Mouse (Mus musculus) ES-E14 (cell line): ENCODE results near the gene Fbxw4. TPM values are rescaled to one million over a fixed set of nuclear protein-coding genes. Genes with fewer than 3 reads are reported as not detected.

Experiments used
- DNase-seq: peaks from one replicate; pipeline ENCODE4 v3.0.0-alpha.2; 2013; ENCODE audit warnings: low read depth, low spot score
- H3K27ac ChIP-seq: 2 replicates; pipeline ENCODE4 v1.5.1; 2012; ENCODE audit warnings: low read depth, mild to moderate bottlenecking, low read length, moderate library complexity, mixed read lengths; ENCODE audit not compliant: poor library complexity, insufficient read depth, severe bottlenecking
- H3K36me3 ChIP-seq: 2 replicates; pipeline ENCODE4 v1.6.1; 2012; ENCODE audit warnings: mild to moderate bottlenecking, low read length, moderate library complexity, mixed read lengths; ENCODE audit not compliant: control insufficient read depth, poor library complexity, insufficient read depth, severe bottlenecking
- H3K4me1 ChIP-seq, 2 experiments: fragments of 150-350 bp in 1 of 2; sonication (generic) in 1 of 2; 2 replicates each; pipeline ENCODE4 v1.6.1; 2012; ENCODE audit warnings: low read length in 2 of 2, mild to moderate bottlenecking in 1 of 2, mixed read lengths in 1 of 2; ENCODE audit not compliant: control insufficient read depth in 2 of 2, insufficient read depth in 2 of 2, poor library complexity in 1 of 2
- H3K4me3 ChIP-seq, 2 experiments: fragments of 150-350 bp in 1 of 2; sonication (generic) in 1 of 2; 2 replicates each; pipeline ENCODE4 v1.5.1; 2012; ENCODE audit warnings: low read length in 2 of 2, low read depth in 1 of 2, mild to moderate bottlenecking in 1 of 2, mixed read lengths in 1 of 2; ENCODE audit not compliant: insufficient read depth in 1 of 2, poor library complexity in 1 of 2, severe bottlenecking in 1 of 2
- H3K9ac ChIP-seq: 2 replicates; pipeline ENCODE4 v1.6.1; 2012; ENCODE audit warnings: low read depth, mild to moderate bottlenecking, low read length, mixed read lengths; ENCODE audit not compliant: poor library complexity, insufficient read depth, severe bottlenecking
- H3K9me3 ChIP-seq: fragments of 150-350 bp; sonication (generic); 2 replicates; pipeline ENCODE4 v1.6.1; 2012; ENCODE audit warnings: low read depth, mild to moderate bottlenecking, low read length; ENCODE audit not compliant: control insufficient read depth, insufficient read depth
- CHD2 ChIP-seq: IDR thresholded peaks from 2 replicates; pipeline ENCODE4 v1.6.1; 2014; ENCODE audit warnings: mild to moderate bottlenecking, low read depth, low read length, inconsistent platforms
- HCFC1 ChIP-seq: IDR thresholded peaks from 2 replicates; pipeline ENCODE4 v1.6.1; 2012; ENCODE audit warnings: low read length, inconsistent platforms, borderline replicate concordance; ENCODE audit not compliant: insufficient read depth
- MAFK ChIP-seq: IDR thresholded peaks from 2 replicates; pipeline ENCODE4 v1.6.1; 2014; ENCODE audit warnings: mild to moderate bottlenecking, low read depth, low read length, inconsistent platforms; ENCODE audit not compliant: insufficient read depth
- ZC3H11A ChIP-seq: IDR thresholded peaks from 2 replicates; pipeline ENCODE4 v1.6.1; 2012; ENCODE audit warnings: low read depth, mild to moderate bottlenecking, inconsistent platforms, low read length, borderline replicate concordance
- ZNF384 ChIP-seq: IDR thresholded peaks from 2 replicates; pipeline ENCODE4 v1.6.1; 2012; ENCODE audit warnings: low read depth, low read length, inconsistent platforms
- in situ Hi-C, 2 experiments: fragments of 600-800 bp; cut with MboI; formaldehyde crosslinking; loops; one replicate each; pipeline ENCODE4 v1.15.1; 2025; ENCODE audit warnings: low sequenced_read_pairs in 2 of 2, inconsistent platforms in 1 of 2; ENCODE audit not compliant: unreplicated experiment in 2 of 2
- total RNA-seq: library from RNA; depleted of rRNA; stranded (reverse); fragments of 300-350 nt; gene quantifications from 2 replicates; pipeline ENCODE4 v1.2.3, GENCODE M21; 2012

Gene Fbxw4
- total RNA-seq, 1 experiment, result 6.3 TPM

GRCm38 (mm10) chr19:45597106-45597505, 63.0 kb downstream of the Fbxw4 start:
- TF ChIP-seq ZC3H11A, result no peak
- TF ChIP-seq HCFC1, result no peak
- no peak for TF ChIP-seq MAFK
- no peak for TF ChIP-seq CHD2
- no peak for TF ChIP-seq ZNF384
- no peak overlapping the region for H3K27ac ChIP-seq
- no peaks in the 10 kb centered on the region for H3K36me3 ChIP-seq
- in situ Hi-C loops, result no loop called here
- no peak overlapping the region for H3K4me3 ChIP-seq
- H3K9me3 ChIP-seq, result no peaks in the 10 kb centered on the region
- no peak overlapping the region for H3K9ac ChIP-seq
- no peak for DNase-seq
- no peaks in the 10 kb centered on the region for H3K4me1 ChIP-seq

GRCm38 (mm10) chr19:45596434-45596833, 63.7 kb downstream of the Fbxw4 start:
- H3K9me3 ChIP-seq, result no peaks in the 10 kb centered on the region
- in situ Hi-C loops, result no loop called here
- no peak overlapping the region for H3K9ac ChIP-seq
- H3K36me3 ChIP-seq, result no peaks in the 10 kb centered on the region
- no peak overlapping the region for H3K4me3 ChIP-seq
- no peaks in the 10 kb centered on the region for H3K4me1 ChIP-seq
- DNase-seq, result no peak
- TF ChIP-seq ZNF384, result no peak
- TF ChIP-seq MAFK, result no peak
- no peak for TF ChIP-seq ZC3H11A
- no peak for TF ChIP-seq CHD2
- TF ChIP-seq HCFC1, result no peak
- H3K27ac ChIP-seq, result no peak overlapping the region

GRCm38 (mm10) chr19:45596019-45596418, 64.1 kb downstream of the Fbxw4 start:
- Histone ChIP-seq H3K4me3 (no peak overlapping the region), H3K9me3 (no peaks in the 10 kb centered on the region), H3K27ac (no peak overlapping the region), H3K4me1 (no peaks in the 10 kb centered on the region), H3K9ac (no peak overlapping the region), H3K36me3 (no peaks in the 10 kb centered on the region)
- TF ChIP-seq HCFC1 (no peak), CHD2 (no peak), MAFK (no peak), ZC3H11A (no peak), ZNF384 (no peak)
- in situ Hi-C loops, result no loop called here
- no peak for DNase-seq

- no peak overlapping the region for H3K9ac ChIP-seq
- no peaks in the 10 kb centered on the region for H3K4me1 ChIP-seq
- H3K4me3 ChIP-seq, result no peak overlapping the region
- H3K27ac ChIP-seq, result no peak overlapping the region
- H3K9me3 ChIP-seq, result no peaks in the 10 kb centered on the region
- DNase-seq, result no peak
- TF ChIP-seq MAFK (no peak), ZNF384 (no peak)
- no peaks in the 10 kb centered on the region for H3K36me3 ChIP-seq
- in situ Hi-C loops, result no loop called here
Measured at GRCm38 (mm10) chr19:45595481-45595880, 64.6 kb downstream of the Fbxw4 start.

GRCm38 (mm10) chr19:45594079-45594478, 66.0 kb downstream of the Fbxw4 start:
- Histone ChIP-seq H3K36me3 (no peaks in the 10 kb centered on the region), H3K9me3 (no peaks in the 10 kb centered on the region), H3K4me3 (no peak overlapping the region), H3K27ac (no peak overlapping the region), H3K9ac (no peak overlapping the region), H3K4me1 (no peaks in the 10 kb centered on the region)
- in situ Hi-C loops, result no loop called here
- TF ChIP-seq ZC3H11A, result no peak
- TF ChIP-seq CHD2, result no peak
- TF ChIP-seq HCFC1, result no peak
- no peak for TF ChIP-seq MAFK
- TF ChIP-seq ZNF384, result no peak
- no peak for DNase-seq
